Mouse (Mus musculus): ENCODE measurements around the gene Ppp1r12a.

Gene Ppp1r12a

GRCm38 (mm10) chr10:108291688-108292471 is 129.9 kb downstream of the Ppp1r12a start:
- no peak for DNase-seq (ENCODE audit: low spot score in 2 of 2)

- DNase-seq (ENCODE audit: low spot score in 2 of 2), result no peak
Measured at GRCm38 (mm10) chr10:108292651-108293050, 130.7 kb downstream of the Ppp1r12a start.

GRCm38 (mm10) chr10:108293620-108294195 is 131.7 kb downstream of the Ppp1r12a start:
- no peak for DNase-seq (ENCODE audit: low spot score in 2 of 2)

- DNase-seq (ENCODE audit: low spot score in 2 of 2), result no peak
Measured at GRCm38 (mm10) chr10:108294766-108295165, 132.8 kb downstream of the Ppp1r12a start.

- no peak for DNase-seq (ENCODE audit: low spot score in 2 of 2)
Measured at GRCm38 (mm10) chr10:108296446-108296845, 134.5 kb downstream of the Ppp1r12a start.

GRCm38 (mm10) chr10:108298261-108298660 is 136.3 kb downstream of the Ppp1r12a start:
- DNase-seq (ENCODE audit: low spot score in 2 of 2), result no peak

GRCm38 (mm10) chr10:108298841-108299545 is 137.0 kb downstream of the Ppp1r12a start:
- DNase-seq (ENCODE audit: low spot score in 2 of 2), result no peak

GRCm38 (mm10) chr10:108299828-108300227 is 137.8 kb downstream of the Ppp1r12a start:
- DNase-seq (ENCODE audit: low spot score in 2 of 2), result no peak

- DNase-seq (ENCODE audit: low spot score in 2 of 2), result peak; percentile 19 to 52
Measured at GRCm38 (mm10) chr10:108300843-108301242, 138.8 kb downstream of the Ppp1r12a start.

GRCm38 (mm10) chr10:108307772-108308171 is 145.8 kb downstream of the Ppp1r12a start:
- no peak for DNase-seq (ENCODE audit: low spot score in 2 of 2)

- no peak for DNase-seq (ENCODE audit: low spot score in 2 of 2)
Measured at GRCm38 (mm10) chr10:108310195-108310594, 148.2 kb downstream of the Ppp1r12a start.

GRCm38 (mm10) chr10:108311396-108311795 is 149.4 kb downstream of the Ppp1r12a start:
- no peak for DNase-seq (ENCODE audit: low spot score in 2 of 2)

- DNase-seq (ENCODE audit: low spot score in 2 of 2), result no peak
Measured at GRCm38 (mm10) chr10:108313845-108314244, 151.9 kb downstream of the Ppp1r12a start.

GRCm38 (mm10) chr10:108314396-108314795 is 152.4 kb downstream of the Ppp1r12a start:
- no peak for DNase-seq (ENCODE audit: low spot score in 2 of 2)

- DNase-seq (ENCODE audit: low spot score in 2 of 2), result no peak
Measured at GRCm38 (mm10) chr10:108315236-108315635, 153.2 kb downstream of the Ppp1r12a start.

GRCm38 (mm10) chr10:108328356-108328755 is 166.4 kb downstream of the Ppp1r12a start:
- no peak for DNase-seq (ENCODE audit: low spot score in 2 of 2)

GRCm38 (mm10) chr10:108328983-108329382 is 167.0 kb downstream of the Ppp1r12a start:
- no peak for DNase-seq (ENCODE audit: low spot score in 2 of 2)

- DNase-seq (ENCODE audit: low spot score in 2 of 2), result no peak
Measured at GRCm38 (mm10) chr10:108329771-108330170, 167.8 kb downstream of the Ppp1r12a start.

GRCm38 (mm10) chr10:108330964-108331363 is 169.0 kb downstream of the Ppp1r12a start:
- DNase-seq (ENCODE audit: low spot score in 2 of 2), result no peak

GRCm38 (mm10) chr10:108331784-108332561 is 170.0 kb downstream of the Ppp1r12a start, which contains the start of gene Pawr:
TSS of gene Pawr (plus strand) at chr10:108332121.
- no peak for DNase-seq (ENCODE audit: low spot score in 2 of 2)

Data from spleen, postnatal 14 days (tissue).